Mouse (Mus musculus) heart, postnatal 0 days (tissue): ENCODE measurements around the gene Ttll7.

Source experiments
- CTCF ChIP-seq: IDR thresholded peaks from 2 replicates; pipeline ENCODE4 v1.5.1; 2016; ENCODE audit warnings: antibody characterized with exemption, control low read depth, low read depth
- EP300 ChIP-seq: IDR thresholded peaks from 2 replicates; pipeline ENCODE4 v1.6.1; 2016; ENCODE audit warnings: antibody characterized with exemption, low read depth

DNA sequence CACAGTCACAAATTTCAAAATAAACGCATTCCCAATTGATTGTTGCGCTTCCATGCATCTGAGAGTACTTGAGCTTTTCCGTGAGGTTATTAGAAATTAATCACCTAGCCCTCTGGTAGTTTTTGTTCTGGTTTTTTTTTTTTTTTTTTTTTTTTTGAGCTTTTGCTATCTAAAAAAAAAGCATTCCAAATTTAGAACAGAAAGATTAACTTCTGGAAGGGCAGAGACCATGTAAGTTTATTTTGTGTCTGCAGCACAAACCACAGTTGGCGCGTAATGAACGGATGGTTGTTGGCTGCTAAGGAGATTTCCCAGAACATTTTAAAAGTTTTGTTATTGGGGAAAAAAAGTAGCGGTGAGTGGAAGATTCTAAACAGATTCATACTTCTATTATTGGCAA lies 38.5 kb upstream of the Ttll7 start:
- no peak for TF ChIP-seq CTCF
- TF ChIP-seq EP300, result no peak
